Mouse (Mus musculus) thymus, adult 2 months (tissue): ENCODE measurements around the gene A930009A15Rik.

Experiments used
- CTCF ChIP-seq: fragments of 200-500 bp; IDR thresholded peaks from 2 replicates; pipeline ENCODE4 v1.5.1; 2012; ENCODE audit warnings: mild to moderate bottlenecking, control low read depth, low read length, moderate library complexity, borderline replicate concordance; ENCODE audit not compliant: control insufficient read depth, poor library complexity, insufficient read depth; ENCODE audit errors: extremely low read depth
- POLR2A ChIP-seq: fragments of 200-500 bp; IDR thresholded peaks from 2 replicates; pipeline ENCODE4 v1.6.1; 2012; ENCODE audit warnings: mild to moderate bottlenecking, low read length, control low read depth, moderate library complexity; ENCODE audit not compliant: control insufficient read depth, poor library complexity, insufficient read depth; ENCODE audit errors: extremely low read depth

- TF ChIP-seq POLR2A (no peak), CTCF (no peak)
Observed at GRCm38 (mm10) chr10:115579494-115579893, 9.7 kb downstream of the A930009A15Rik start.
